34 mouse cellular contexts compared by ENCODE assay signal in the genomic region with DNA sequence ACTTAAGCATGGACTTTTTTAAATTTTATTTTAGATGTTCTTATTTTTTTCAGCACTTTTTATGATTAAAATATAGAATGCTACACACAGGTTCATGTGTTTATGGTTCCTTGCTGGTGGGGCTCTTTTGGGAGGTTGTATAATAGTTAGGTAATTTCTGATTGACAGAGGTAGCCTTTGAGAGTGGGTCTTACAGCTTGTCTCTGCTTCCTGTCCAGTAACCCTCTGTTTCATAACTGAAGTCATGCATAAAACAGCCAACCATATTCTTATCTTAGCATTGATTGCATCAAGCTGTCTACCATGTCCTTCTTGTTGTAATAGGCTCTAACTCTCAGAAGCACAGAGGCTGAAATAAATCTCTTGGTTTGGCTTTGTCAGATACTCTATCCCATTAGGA.
"Had no signal": no experiment of that assay in that cellular context is flagged by ENCODE, and none has a peak within 500 bp of the region (broad histone marks: within the 10 kb centered on the region; RNA-seq: fewer than 3 reads in every experiment).

No protein-coding gene starts in this region.

- H3K27me3 ChIP-seq: heart, embryonic 13.5 days; heart, embryonic 15.5 days; hindbrain, embryonic 12.5 days; hindbrain, embryonic 13.5 days; hindbrain, embryonic 15.5 days; intestine, embryonic 15.5 days had no signal

- H3K4me2 ChIP-seq: heart, embryonic 11.5 days; heart, embryonic 13.5 days; heart, embryonic 15.5 days; hindbrain, embryonic 12.5 days; hindbrain, embryonic 13.5 days; hindbrain, embryonic 14.5 days; hindbrain, embryonic 15.5 days; intestine, embryonic 15.5 days; kidney, embryonic 15.5 days had no signal

- ATAC-seq: hindbrain, embryonic 16.5 days; hindbrain, postnatal 0 days; inflammation-experienced regulatory T-cells, adult 6 months; intestine, embryonic 15.5 days; intestine, embryonic 16.5 days; intestine, postnatal 0 days had no signal

- DNase-seq: heart, postnatal 10 days; heart, postnatal 14 days; heart, postnatal 36 days; heart, postnatal 4 days; kidney, adult 11 months; kidney, adult 18-20 months; kidney, adult 2 months; kidney, adult 8-10 months; kidney, adult 9 months; kidney, postnatal 10 days; kidney, postnatal 14 days; kidney, postnatal 25 days; kidney, postnatal 36 days; kidney, postnatal 4 days; layer of hippocampus, adult 9-11 months; layer of hippocampus, postnatal 36 days had no signal

- H3K27ac ChIP-seq: heart, embryonic 10.5 days; heart, embryonic 13.5 days; heart, embryonic 15.5 days; hindbrain, embryonic 10.5 days; hindbrain, embryonic 12.5 days; hindbrain, embryonic 13.5 days; hindbrain, embryonic 14.5 days; hindbrain, embryonic 15.5 days; hindbrain, postnatal 0 days; intestine, embryonic 15.5 days; kidney, embryonic 15.5 days; kidney, postnatal 0 days; layer of hippocampus, adult 2 months had no signal

- H3K9ac ChIP-seq: heart, embryonic 13.5 days; heart, embryonic 15.5 days; hindbrain, embryonic 12.5 days; hindbrain, embryonic 13.5 days; hindbrain, embryonic 14.5 days; hindbrain, embryonic 15.5 days; intestine, embryonic 15.5 days; kidney, embryonic 15.5 days had no signal

- H3K4me1 ChIP-seq: heart, embryonic 10.5 days; heart, embryonic 13.5 days; heart, embryonic 15.5 days; intestine, embryonic 15.5 days; kidney, embryonic 15.5 days had no signal

- H3K4me3 ChIP-seq: heart, embryonic 10.5 days; heart, embryonic 13.5 days; heart, embryonic 15.5 days; hindbrain, embryonic 10.5 days; hindbrain, embryonic 12.5 days; hindbrain, embryonic 13.5 days; hindbrain, embryonic 15.5 days; intestine, embryonic 15.5 days; kidney, embryonic 15.5 days; layer of hippocampus, adult 2 months had no signal

- H3K9me3 ChIP-seq: heart, embryonic 10.5 days; heart, embryonic 13.5 days; heart, embryonic 15.5 days; hindbrain, embryonic 10.5 days; hindbrain, embryonic 12.5 days; hindbrain, embryonic 13.5 days; intestine, embryonic 15.5 days; kidney, embryonic 15.5 days had no signal

- H3K36me3 ChIP-seq: heart, embryonic 10.5 days; heart, embryonic 13.5 days; heart, embryonic 15.5 days; hindbrain, embryonic 10.5 days; hindbrain, embryonic 12.5 days; hindbrain, embryonic 13.5 days; hindbrain, embryonic 15.5 days; intestine, embryonic 15.5 days; kidney, embryonic 15.5 days had no signal
